Mouse (Mus musculus) MEL (cell line): Measurements from ENCODE around the gene Pars2. TPM values are rescaled to one million over a fixed set of nuclear protein-coding genes. Genes with fewer than 3 reads are reported as not detected.

ENCODE experiments used
- DNase-seq: peaks from one replicate; pipeline ENCODE4 v3.0.0; 2011; ENCODE audit warnings: low read depth, low spot score
- H3K27ac ChIP-seq: 2 replicates; pipeline ENCODE4 v1.5.1; 2012; ENCODE audit warnings: low read depth, mild to moderate bottlenecking, control low read depth, low read length, moderate library complexity; ENCODE audit not compliant: control insufficient read depth
- H3K27me3 ChIP-seq, 2 experiments: fragments of 150-350 bp in 1 of 2; sonication (generic) in 1 of 2; 2 replicates each; pipeline ENCODE4 v1.6.1; 2012; ENCODE audit warnings: low read length in 2 of 2, mild to moderate bottlenecking in 2 of 2, improper control_type of control experiment in 1 of 2, moderate library complexity in 1 of 2; ENCODE audit not compliant: insufficient read depth in 2 of 2, control insufficient read depth in 1 of 2
- H3K36me3 ChIP-seq, 2 experiments: 2 replicates each; pipeline ENCODE4 v1.6.1; 2012 to 2014; ENCODE audit warnings: low read length in 2 of 2, improper control_type of control experiment in 1 of 2, inconsistent platforms in 1 of 2, mild to moderate bottlenecking in 1 of 2; ENCODE audit not compliant: insufficient read depth in 2 of 2, control insufficient read depth in 1 of 2
- H3K4me1 ChIP-seq, 2 experiments: fragments of 150-350 bp in 1 of 2; sonication (generic) in 1 of 2; 2 replicates each; pipeline ENCODE4 v1.6.1; 2012; ENCODE audit warnings: low read length in 2 of 2, improper control_type of control experiment in 1 of 2, mild to moderate bottlenecking in 1 of 2; ENCODE audit not compliant: insufficient read depth in 2 of 2, control insufficient read depth in 1 of 2
- H3K4me3 ChIP-seq, 2 experiments: fragments of 150-350 bp in 1 of 2; sonication (generic) in 1 of 2; 2 replicates each; pipeline ENCODE4 v1.5.1; 2012; ENCODE audit warnings: low read depth in 2 of 2, low read length in 2 of 2, mild to moderate bottlenecking in 2 of 2, moderate library complexity in 2 of 2, control low read depth in 1 of 2, improper control_type of control experiment in 1 of 2; ENCODE audit not compliant: control insufficient read depth in 1 of 2, insufficient read depth in 1 of 2
- H3K79me2 ChIP-seq: 2 replicates; pipeline ENCODE4 v1.6.1; 2012; ENCODE audit warnings: mild to moderate bottlenecking, low read length, moderate library complexity; ENCODE audit not compliant: control insufficient read depth, poor library complexity, insufficient read depth
- H3K9ac ChIP-seq: 2 replicates; pipeline ENCODE4 v1.6.1; 2012; ENCODE audit warnings: low read depth, mild to moderate bottlenecking, control low read depth, low read length, moderate library complexity; ENCODE audit not compliant: control insufficient read depth, poor library complexity, severe bottlenecking
- H3K9me3 ChIP-seq: fragments of 150-350 bp; sonication (generic); replicated peaks from 2 replicates; pipeline ENCODE4 v1.6.1; 2012; ENCODE audit warnings: mild to moderate bottlenecking, low read length, improper control_type of control experiment, moderate library complexity; ENCODE audit not compliant: insufficient read depth
- CTCF ChIP-seq, 3 experiments: IDR thresholded peaks in 2 of 3; conservative IDR thresholded peaks in 1 of 3; 2 replicates each; pipeline ENCODE4 v1.5.1; 2011 to 2012; ENCODE audit warnings: low read length in 3 of 3, low read depth in 2 of 3, mild to moderate bottlenecking in 2 of 3, improper control_type of control experiment in 1 of 3, inconsistent platforms in 1 of 3, mixed read lengths in 1 of 3, moderate library complexity in 1 of 3; ENCODE audit not compliant: control insufficient read depth in 1 of 3, insufficient read depth in 1 of 3, poor library complexity in 1 of 3, severe bottlenecking in 1 of 3
- ELF1 ChIP-seq: IDR thresholded peaks from 2 replicates; pipeline ENCODE4 v1.6.1; 2014; ENCODE audit warnings: low read depth, mild to moderate bottlenecking, inconsistent platforms, low read length, improper control_type of control experiment, moderate library complexity
- GABPA ChIP-seq: IDR thresholded peaks from 2 replicates; pipeline ENCODE4 v1.6.1; 2012; ENCODE audit warnings: low read depth, mild to moderate bottlenecking, inconsistent platforms, low read length, improper control_type of control experiment, moderate library complexity
- KAT2A ChIP-seq: conservative IDR thresholded peaks from 2 replicates; pipeline ENCODE4 v1.6.1; 2012; ENCODE audit warnings: low read depth, low read length, improper control_type of control experiment, inconsistent platforms
- MAZ ChIP-seq: IDR thresholded peaks from 2 replicates; pipeline ENCODE4 v1.6.1; 2012; ENCODE audit warnings: low read depth, mild to moderate bottlenecking, inconsistent platforms, low read length, improper control_type of control experiment
- MXI1 ChIP-seq: IDR thresholded peaks from 2 replicates; pipeline ENCODE4 v1.6.1; 2011; ENCODE audit warnings: mild to moderate bottlenecking, low read depth, low read length, improper control_type of control experiment
- NRF1 ChIP-seq: IDR thresholded peaks from 2 replicates; pipeline ENCODE4 v1.6.1; 2014; ENCODE audit warnings: low read depth, mild to moderate bottlenecking, inconsistent platforms, low read length, improper control_type of control experiment, moderate library complexity; ENCODE audit not compliant: poor library complexity, insufficient read depth, severe bottlenecking
- POLR2AphosphoS2 ChIP-seq: IDR thresholded peaks from 2 replicates; pipeline ENCODE4 v1.6.1; 2011; ENCODE audit warnings: low read length, improper control_type of control experiment
- RCOR1 ChIP-seq: IDR thresholded peaks from 2 replicates; pipeline ENCODE4 v1.6.1; 2012; ENCODE audit warnings: low read depth, mild to moderate bottlenecking, inconsistent platforms, low read length, improper control_type of control experiment
- SMC3 ChIP-seq: IDR thresholded peaks from 2 replicates; pipeline ENCODE4 v1.6.1; 2011; ENCODE audit warnings: low read depth, low read length, improper control_type of control experiment
- TAL1 ChIP-seq: IDR thresholded peaks from 2 replicates; pipeline ENCODE4 v1.6.1; 2012; ENCODE audit warnings: mild to moderate bottlenecking, inconsistent platforms, low read length, moderate library complexity, mixed read lengths
- TBP ChIP-seq: IDR thresholded peaks from 2 replicates; pipeline ENCODE4 v1.8.0; 2011; ENCODE audit warnings: low read depth, low read length, improper control_type of control experiment
- TCF12 ChIP-seq: IDR thresholded peaks from 2 replicates; pipeline ENCODE4 v1.6.1; 2014; ENCODE audit warnings: low read depth, mild to moderate bottlenecking, inconsistent platforms, low read length, improper control_type of control experiment, moderate library complexity
- USF1 ChIP-seq: IDR thresholded peaks from 2 replicates; pipeline ENCODE4 v1.6.1; 2014; ENCODE audit warnings: low read depth, mild to moderate bottlenecking, inconsistent platforms, low read length, improper control_type of control experiment, moderate library complexity
- ZKSCAN1 ChIP-seq: IDR thresholded peaks from 2 replicates; pipeline ENCODE4 v1.6.1; 2012; ENCODE audit warnings: low read depth, mild to moderate bottlenecking, inconsistent platforms, low read length, improper control_type of control experiment, moderate library complexity
- ZMIZ1 ChIP-seq: IDR thresholded peaks from 2 replicates; pipeline ENCODE4 v1.6.1; 2012; ENCODE audit warnings: low read depth, mild to moderate bottlenecking, inconsistent platforms, low read length, improper control_type of control experiment, moderate library complexity
- ZNF384 ChIP-seq: IDR thresholded peaks from 2 replicates; pipeline ENCODE4 v1.6.1; 2012; ENCODE audit warnings: low read depth, mild to moderate bottlenecking, inconsistent platforms, low read length, improper control_type of control experiment
- polyA plus RNA-seq, 2 experiments: library from polyadenylated mRNA; stranded (reverse) in 1 of 2; unstranded in 1 of 2; fragments of >175 nt in 1 of 2; fragments of >200 nt in 1 of 2; gene quantifications; 2 replicates each; pipeline versions ENCODE4 v1.2.1 to v1.2.4; 2012; ENCODE audit warnings: low replicate concordance in 2 of 2, low read depth in 1 of 2; ENCODE audit not compliant: insufficient read length in 2 of 2, insufficient read depth in 1 of 2, missing spikeins in 1 of 2
- total RNA-seq: library from RNA; depleted of rRNA; stranded (reverse); fragments of 300-350 nt; gene quantifications from 2 replicates; pipeline ENCODE4 v1.2.3, GENCODE M21; 2012; rRNA removed

The Pars2 gene
- total and polyA plus RNA-seq, 3 experiments: 10.9 to 11.3 TPM; not detected in 1

- no peak overlapping the region for H3K4me3 ChIP-seq
- no peaks in the 10 kb centered on the region; a peak in 1 of 4 replicates for H3K36me3 ChIP-seq
- no peaks in the 10 kb centered on the region for H3K4me1 ChIP-seq
- H3K27ac ChIP-seq: no peak overlapping the region
- H3K27me3 ChIP-seq: peaks cover 0 to 13% of the 10 kb centered on the region in 2 experiments
- H3K9me3 ChIP-seq: no peaks in the 10 kb centered on the region
- no peak for DNase-seq
- H3K9ac ChIP-seq: no peak overlapping the region
- H3K79me2 ChIP-seq: no peaks in the 10 kb centered on the region
- TF ChIP-seq RCOR1 (no peak), ZMIZ1 (no peak), ZNF384 (no peak), TAL1 (no peak), MXI1 (no peak), TBP (no peak), MAZ (no peak), TCF12 (no peak), ZKSCAN1 (no peak), SMC3 (no peak), KAT2A (no peak), NRF1 (no peak), GABPA (no peak), ELF1 (no peak), POLR2AphosphoS2 (no peak), USF1 (no peak), CTCF (IDR thresholded peaks at IDR 0.05 in 2 of 3, conservative IDR thresholded peaks at IDR 0.05 in 1 of 3; ENCODE audit: control insufficient read depth in 1 of 3, insufficient read depth in 1 of 3, low read depth in 2 of 3, low read length in 3 of 3, poor library complexity in 1 of 3, severe bottlenecking in 1 of 3) (no peak)
- TF ChIP-seq, all 39 proteins: peak for 0
These were observed 53.5 kb downstream of the Pars2 start for GRCm38 (mm10) chr4:106704416-106704815.

Other genes starting within 250 kb of the Pars2 start
- 96.0 and 106 TPM in 2 replicates for gene Pcsk9, start 186.7 kb upstream of the Pars2 start, total RNA-seq
- 100 to 1,000 TPM in 1 of 2 experiments, not detected in 1; 107 TPM for gene Pcsk9, start 186.7 kb upstream of the Pars2 start, polyA plus RNA-seq
- 0.04 TPM in 1 of 2 replicates, not detected in the other for gene Bsnd, start 158.8 kb upstream of the Pars2 start, total RNA-seq
- not detected for gene Bsnd, start 158.8 kb upstream of the Pars2 start, polyA plus RNA-seq
- 37.6 and 39.2 TPM in 2 replicates for gene Dhcr24, start 90.0 kb upstream of the Pars2 start, total RNA-seq
- gene Dhcr24, start 90.0 kb upstream of the Pars2 start, polyA plus RNA-seq: 10 to 100 TPM in 1 of 2 experiments, not detected in 1; 63.0 TPM
- 6.1 and 6.7 TPM in 2 replicates for gene Lexm, start 33.8 kb upstream of the Pars2 start, total RNA-seq
- 10 to 100 TPM in 1 of 2 experiments, not detected in 1; 17.5 TPM for gene Lexm, start 33.8 kb upstream of the Pars2 start, polyA plus RNA-seq
- gene Ttc22, start 28.6 kb upstream of the Pars2 start, total RNA-seq: 0.04 TPM in 1 of 2 replicates, not detected in the other
- gene Ttc22, start 28.6 kb upstream of the Pars2 start, polyA plus RNA-seq: not detected
- 49.4 and 54.8 TPM in 2 replicates for gene Ttc4, start 27.9 kb downstream of the Pars2 start, total RNA-seq
- 10 to 100 TPM in 1 of 2 experiments, not detected in 1; 54.8 TPM for gene Ttc4, start 27.9 kb downstream of the Pars2 start, polyA plus RNA-seq
- not detected in 2 replicates for gene Mroh7, start 79.9 kb downstream of the Pars2 start, total RNA-seq
- under 1 TPM in 1 of 2 experiments, not detected in 1; 0.03 TPM for gene Mroh7, start 79.9 kb downstream of the Pars2 start, polyA plus RNA-seq
- 0.08 and 0.10 TPM in 2 replicates for gene Fam151a, start 82.8 kb downstream of the Pars2 start, total RNA-seq
- not detected for gene Fam151a, start 82.8 kb downstream of the Pars2 start, polyA plus RNA-seq
- gene Acot11, start 153.9 kb downstream of the Pars2 start, total RNA-seq: 1.5 and 1.8 TPM in 2 replicates
- gene Acot11, start 153.9 kb downstream of the Pars2 start, polyA plus RNA-seq: 1 to 10 TPM in 1 of 2 experiments, not detected in 1; 2.5 TPM